23 mouse cellular contexts compared by ENCODE assay signal in the genomic region with DNA sequence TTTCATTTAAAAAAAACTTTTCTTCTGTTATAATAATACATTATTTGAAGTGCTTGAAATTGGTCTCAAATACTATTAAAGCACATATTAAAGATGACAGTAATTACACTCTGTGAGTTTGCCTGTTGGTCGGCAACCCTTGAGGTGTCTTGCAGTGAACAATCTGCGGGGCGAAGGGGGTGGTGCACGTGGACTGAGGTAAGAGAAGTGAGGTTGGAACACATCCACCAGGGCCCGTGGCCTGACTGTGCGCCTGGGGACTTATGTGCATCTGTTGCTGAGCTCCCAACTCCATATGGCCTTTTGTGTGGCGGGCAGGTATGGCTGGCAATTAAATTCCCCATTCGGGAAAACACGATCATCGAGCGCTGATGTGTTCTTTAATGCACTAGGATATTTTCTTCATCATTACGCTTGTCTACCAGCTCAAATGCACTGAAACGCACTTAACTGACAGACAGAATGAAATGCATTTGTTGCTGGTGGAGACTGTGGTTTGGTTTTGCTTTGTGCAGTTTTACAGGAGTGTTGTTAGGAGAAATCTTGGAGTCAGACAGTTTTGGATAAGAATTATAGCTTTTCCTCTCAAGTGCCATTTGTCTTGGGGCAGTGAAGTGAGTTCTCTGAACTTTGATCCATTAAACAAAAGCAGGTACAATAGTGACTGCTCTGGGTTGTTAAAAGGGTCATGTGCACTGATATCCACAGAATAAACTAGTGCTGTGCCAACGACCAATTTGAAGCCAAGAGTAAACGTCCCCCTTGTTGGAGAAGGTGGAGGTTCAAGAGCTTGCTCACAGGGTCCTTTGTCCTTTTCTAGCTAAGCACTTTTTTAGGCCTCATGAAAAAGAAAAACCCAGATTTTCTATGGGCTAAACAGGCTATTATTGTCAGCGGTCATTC.
DNase-seq lines count a peak whose midpoint lies in the region; ATAC-seq and TF ChIP-seq lines count a peak whose summit lies in the region.
"Had no signal": no experiment of that assay in that cellular context is flagged by ENCODE, and none has a peak within 500 bp of the region (broad histone marks: within the 10 kb centered on the region; RNA-seq: fewer than 3 reads in every experiment).

No protein-coding gene starts in this region.

- no peak overlapping the region for H3K9ac ChIP-seq in forebrain, embryonic 11.5 days (ENCODE audit: low read length)
- H3K9ac ChIP-seq in forebrain, embryonic 16.5 days (replicated peaks; ENCODE audit: low read depth, low read length) = no peak overlapping the region
- H3K9ac ChIP-seq in midbrain, embryonic 14.5 days (replicated peaks; ENCODE audit: low read length) = no peak overlapping the region
- H3K9ac ChIP-seq in midbrain, embryonic 11.5 days (ENCODE audit: low read length) = no peak overlapping the region
- H3K9ac ChIP-seq in forebrain, embryonic 15.5 days (replicated peaks) = no peak overlapping the region
- no peak overlapping the region for H3K9ac ChIP-seq in stomach, postnatal 0 days (ENCODE audit: low read length)
- H3K9ac ChIP-seq: heart, embryonic 13.5 days; hindbrain, embryonic 14.5 days; limb, embryonic 15.5 days had no signal

- 36% methylated on average over 16 of the region's 16 CpGs for WGBS in forebrain, embryonic 11.5 days
- 22% methylated on average over 16 of the region's 16 CpGs for WGBS in forebrain, embryonic 16.5 days
- WGBS in midbrain, embryonic 14.5 days = 65% methylated on average over 16 of the region's 16 CpGs
- 70% methylated on average over 16 of the region's 16 CpGs for WGBS in midbrain, embryonic 11.5 days
- WGBS in forebrain, embryonic 15.5 days = 19% methylated on average over 16 of the region's 16 CpGs
- 64% methylated on average over 16 of the region's 16 CpGs for WGBS in stomach, postnatal 0 days

- no peaks in the 10 kb centered on the region for H3K36me3 ChIP-seq in forebrain, embryonic 11.5 days (ENCODE audit: control insufficient read depth, insufficient read depth, low read length)
- H3K36me3 ChIP-seq in forebrain, embryonic 16.5 days (ENCODE audit: control insufficient read depth, insufficient read depth) = no peaks in the 10 kb centered on the region
- H3K36me3 ChIP-seq in midbrain, embryonic 14.5 days (ENCODE audit: control insufficient read depth, insufficient read depth, low read length) = no peaks in the 10 kb centered on the region
- H3K36me3 ChIP-seq in midbrain, embryonic 11.5 days (ENCODE audit: control insufficient read depth, insufficient read depth, low read length) = no peaks in the 10 kb centered on the region
- no peaks in the 10 kb centered on the region for H3K36me3 ChIP-seq in forebrain, embryonic 15.5 days
- H3K36me3 ChIP-seq in stomach, postnatal 0 days (ENCODE audit: control insufficient read depth, insufficient read depth, low read length) = no peaks in the 10 kb centered on the region
- H3K36me3 ChIP-seq: limb, embryonic 15.5 days had no signal

- no peak for TF ChIP-seq EP300 in stomach, postnatal 0 days (optimal IDR thresholded peaks at IDR 0.05)

- peak overlapping the region; percentile 66 for H3K27ac ChIP-seq in forebrain, embryonic 11.5 days (ENCODE audit: low read depth, low read length)
- H3K27ac ChIP-seq in forebrain, embryonic 16.5 days (ENCODE audit: low read length) = no peak overlapping the region
- no peak overlapping the region; the same call in 1 of the 2 replicates for H3K27ac ChIP-seq in midbrain, embryonic 14.5 days (replicated peaks; ENCODE audit: low read depth, low read length)
- H3K27ac ChIP-seq in midbrain, embryonic 11.5 days (ENCODE audit: low read depth, low read length) = no peak overlapping the region
- H3K27ac ChIP-seq in forebrain, embryonic 15.5 days (replicated peaks) = peak overlapping the region; percentile 29; the same call in 1 of the 2 replicates
- H3K27ac ChIP-seq in stomach, postnatal 0 days (replicated peaks) = peak overlapping the region; percentile 19; the same call in 1 of the 2 replicates
- H3K27ac ChIP-seq: gastrocnemius, adult 2 months; heart, embryonic 13.5 days; hindbrain, embryonic 14.5 days; kidney, postnatal 0 days; layer of hippocampus, adult 2 months; limb, embryonic 15.5 days had no signal

- no peak overlapping the region for H3K4me2 ChIP-seq in forebrain, embryonic 11.5 days (ENCODE audit: low read depth, low read length, severe bottlenecking)
- H3K4me2 ChIP-seq in forebrain, embryonic 16.5 days (ENCODE audit: low read length) = no peak overlapping the region
- H3K4me2 ChIP-seq in midbrain, embryonic 14.5 days (ENCODE audit: low read length) = no peak overlapping the region
- H3K4me2 ChIP-seq in midbrain, embryonic 11.5 days = no peak overlapping the region
- no peak overlapping the region for H3K4me2 ChIP-seq in forebrain, embryonic 15.5 days (replicated peaks)
- no peak overlapping the region for H3K4me2 ChIP-seq in stomach, postnatal 0 days (replicated peaks; ENCODE audit: low read depth)
- H3K4me2 ChIP-seq: heart, embryonic 13.5 days; hindbrain, embryonic 14.5 days; limb, embryonic 15.5 days had no signal

- no peaks in the 10 kb centered on the region for H3K27me3 ChIP-seq in forebrain, embryonic 11.5 days (ENCODE audit: control insufficient read depth, insufficient read depth, low read length)
- H3K27me3 ChIP-seq in forebrain, embryonic 16.5 days (replicated peaks; ENCODE audit: control insufficient read depth, insufficient read depth, low read length) = no peaks in the 10 kb centered on the region
- no peaks in the 10 kb centered on the region for H3K27me3 ChIP-seq in midbrain, embryonic 14.5 days (ENCODE audit: control insufficient read depth, insufficient read depth, low read length)
- H3K27me3 ChIP-seq in midbrain, embryonic 11.5 days (ENCODE audit: control insufficient read depth, insufficient read depth, low read length) = no peaks in the 10 kb centered on the region
- H3K27me3 ChIP-seq in forebrain, embryonic 15.5 days = no peaks in the 10 kb centered on the region
- no peaks in the 10 kb centered on the region for H3K27me3 ChIP-seq in stomach, postnatal 0 days (ENCODE audit: control insufficient read depth, insufficient read depth, low read length)
- H3K27me3 ChIP-seq: CH12.LX; heart, embryonic 13.5 days; limb, embryonic 15.5 days; megakaryocyte, embryonic 14.5 days had no signal

- no peak overlapping the region for H3K4me3 ChIP-seq in forebrain, embryonic 11.5 days (ENCODE audit: low read depth, low read length)
- H3K4me3 ChIP-seq in forebrain, embryonic 16.5 days (replicated peaks; ENCODE audit: low read length) = no peak overlapping the region
- no peak overlapping the region for H3K4me3 ChIP-seq in midbrain, embryonic 14.5 days (replicated peaks; ENCODE audit: low read depth, low read length)
- no peak overlapping the region for H3K4me3 ChIP-seq in midbrain, embryonic 11.5 days (ENCODE audit: low read depth, low read length)
- H3K4me3 ChIP-seq in forebrain, embryonic 15.5 days = no peak overlapping the region
- no peak overlapping the region for H3K4me3 ChIP-seq in stomach, postnatal 0 days (ENCODE audit: low read depth, low read length)
- H3K4me3 ChIP-seq: gastrocnemius, adult 2 months; heart, embryonic 13.5 days; layer of hippocampus, adult 2 months; limb, embryonic 15.5 days; megakaryocyte, embryonic 14.5 days; myocyte had no signal

- peak; percentile 66 for DNase-seq in forebrain, embryonic 11.5 days (ENCODE audit: low spot score)
- DNase-seq in midbrain, embryonic 14.5 days = peak; percentile 12
- no peak for DNase-seq in midbrain, embryonic 11.5 days (ENCODE audit: low spot score, missing footprints)
- DNase-seq in stomach, postnatal 0 days (ENCODE audit: low spot score) = peak; percentile 33
- no peak for DNase-seq in kidney, adult 8-10 months
- DNase-seq in cerebellum, adult 9-11 months = no peak
- DNase-seq: adrenal gland, postnatal 25 days; cerebellum, adult 18-20 months; cerebellum, postnatal 36 days; gastrocnemius, adult 2 months; kidney, adult 11 months; layer of hippocampus, postnatal 36 days; thymus, postnatal 14 days had no signal

- 0 out of 2 replicates have a peak, but pooled peaks have one; percentile 30 for ATAC-seq in forebrain, embryonic 11.5 days (replicated peaks; ENCODE audit: low FRiP score)
- ATAC-seq in forebrain, embryonic 16.5 days = no peak
- no peak for ATAC-seq in midbrain, embryonic 14.5 days (ENCODE audit: low FRiP score, low TSS enrichment)
- no peak for ATAC-seq in midbrain, embryonic 11.5 days (ENCODE audit: low FRiP score)
- ATAC-seq in forebrain, embryonic 15.5 days (replicated peaks) = 0 out of 2 replicates have a peak, but pooled peaks have one; percentile 26
- ATAC-seq in stomach, postnatal 0 days (ENCODE audit: low FRiP score, low TSS enrichment) = peak; percentile 74

- no peaks in the 10 kb centered on the region for H3K9me3 ChIP-seq in forebrain, embryonic 11.5 days (ENCODE audit: control insufficient read depth, low read length)
- no peaks in the 10 kb centered on the region for H3K9me3 ChIP-seq in forebrain, embryonic 16.5 days (ENCODE audit: control insufficient read depth, low read length)
- H3K9me3 ChIP-seq in midbrain, embryonic 14.5 days (ENCODE audit: control insufficient read depth, low read length) = no peaks in the 10 kb centered on the region
- no peaks in the 10 kb centered on the region for H3K9me3 ChIP-seq in midbrain, embryonic 11.5 days (ENCODE audit: control insufficient read depth, low read length)
- H3K9me3 ChIP-seq in forebrain, embryonic 15.5 days = no peaks in the 10 kb centered on the region
- H3K9me3 ChIP-seq in stomach, postnatal 0 days (ENCODE audit: control insufficient read depth, low read length) = no peaks in the 10 kb centered on the region
- H3K9me3 ChIP-seq: heart, embryonic 13.5 days; limb, embryonic 15.5 days; megakaryocyte, embryonic 14.5 days had no signal

- TF ChIP-seq CTCF in stomach, postnatal 0 days (IDR thresholded peaks at IDR 0.05; ENCODE audit: low read depth) = no peak

- H3K4me1 ChIP-seq in forebrain, embryonic 11.5 days (replicated peaks; ENCODE audit: control insufficient read depth, insufficient read depth, low read length) = peaks cover 12% of the 10 kb centered on the region; the same call in 1 of the 2 replicates
- H3K4me1 ChIP-seq in forebrain, embryonic 16.5 days (replicated peaks; ENCODE audit: control insufficient read depth, insufficient read depth, low read length) = peaks cover 6% of the 10 kb centered on the region; the same call in 1 of the 2 replicates
- H3K4me1 ChIP-seq in midbrain, embryonic 14.5 days (ENCODE audit: control insufficient read depth, insufficient read depth, low read length) = no peaks in the 10 kb centered on the region
- H3K4me1 ChIP-seq in midbrain, embryonic 11.5 days (ENCODE audit: control insufficient read depth, insufficient read depth, low read length) = peaks cover 3% of the 10 kb centered on the region; the same call in 1 of the 2 replicates
- peaks cover 9% of the 10 kb centered on the region; the same call in 1 of the 2 replicates for H3K4me1 ChIP-seq in forebrain, embryonic 15.5 days
- H3K4me1 ChIP-seq in stomach, postnatal 0 days (replicated peaks; ENCODE audit: control insufficient read depth, insufficient read depth) = no peaks in the 10 kb centered on the region
- H3K4me1 ChIP-seq: limb, embryonic 15.5 days; megakaryocyte, embryonic 14.5 days had no signal

Comparison
In these comparisons a context has a peak if more than half of its experiments do, and no peak if none do; other contexts are left out.
1. ATAC-seq: peak in forebrain, embryonic 11.5 days (single experiment), forebrain, embryonic 15.5 days (single experiment) and stomach, postnatal 0 days (single experiment); none in forebrain, embryonic 16.5 days (single experiment), midbrain, embryonic 14.5 days (single experiment) and midbrain, embryonic 11.5 days (single experiment).
2. DNase-seq: peak in forebrain, embryonic 11.5 days (single experiment), midbrain, embryonic 14.5 days (single experiment) and stomach, postnatal 0 days (single experiment); none in midbrain, embryonic 11.5 days (single experiment), kidney, adult 8-10 months (0 of 2) and cerebellum, adult 9-11 months (single experiment).
3. H3K27ac ChIP-seq: peak in forebrain, embryonic 11.5 days (single experiment), forebrain, embryonic 15.5 days (single experiment) and stomach, postnatal 0 days (single experiment); none in forebrain, embryonic 16.5 days (single experiment), midbrain, embryonic 14.5 days (single experiment) and midbrain, embryonic 11.5 days (single experiment).